Mouse (Mus musculus): ENCODE measurements around the gene Gas6. TPM values are rescaled to one million over a fixed set of nuclear protein-coding genes. Genes with fewer than 3 reads are reported as not detected.
A peak's percentile ranks its signal among the peaks of the same experiment; 100 is the strongest.

Gas6 gene
- polyA plus RNA-seq, 1 experiment from 2014 or later = 34.7 TPM

DNA sequence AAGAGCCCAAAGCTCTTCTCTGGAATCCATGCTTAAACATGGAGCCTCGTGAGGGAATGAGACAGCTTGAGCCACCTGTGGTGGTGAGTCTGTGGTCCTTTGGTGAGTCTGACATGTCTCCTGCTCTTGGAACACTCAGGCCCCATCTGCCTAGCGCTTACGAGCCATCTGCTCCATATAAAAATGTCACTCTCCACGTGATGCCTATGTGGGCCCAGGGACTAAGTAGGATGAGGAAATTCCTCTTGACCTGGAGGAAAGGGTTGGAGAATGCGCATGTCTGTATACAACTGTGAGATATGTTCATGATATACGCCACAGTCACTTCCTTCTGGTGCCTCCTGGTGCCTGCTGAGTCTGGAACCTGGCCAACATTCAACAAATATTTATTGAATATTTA lies 18.4 kb upstream of the Gas6 start:
- Histone ChIP-seq H3K4me3 (replicated peaks; ENCODE audit: low read length) (no peak overlapping the region), H3K4me2 (replicated peaks) (no peak overlapping the region), H3K4me1 (replicated peaks; ENCODE audit: control insufficient read depth, insufficient read depth, low read length) (no peaks in the 10 kb centered on the region), H3K27me3 (ENCODE audit: control insufficient read depth, insufficient read depth, low read length) (no peaks in the 10 kb centered on the region), H3K9me3 (ENCODE audit: control insufficient read depth, low read length) (no peaks in the 10 kb centered on the region), H3K27ac (no peak overlapping the region), H3K36me3 (replicated peaks; ENCODE audit: control insufficient read depth, insufficient read depth) (no peaks in the 10 kb centered on the region), H3K9ac (no peak overlapping the region)
- WGBS = 74% methylated on average over 6 of the region's 6 CpGs
- no peak for DNase-seq (ENCODE audit: low spot score)
- ATAC-seq (ENCODE audit: low FRiP score) = no peak

DNA sequence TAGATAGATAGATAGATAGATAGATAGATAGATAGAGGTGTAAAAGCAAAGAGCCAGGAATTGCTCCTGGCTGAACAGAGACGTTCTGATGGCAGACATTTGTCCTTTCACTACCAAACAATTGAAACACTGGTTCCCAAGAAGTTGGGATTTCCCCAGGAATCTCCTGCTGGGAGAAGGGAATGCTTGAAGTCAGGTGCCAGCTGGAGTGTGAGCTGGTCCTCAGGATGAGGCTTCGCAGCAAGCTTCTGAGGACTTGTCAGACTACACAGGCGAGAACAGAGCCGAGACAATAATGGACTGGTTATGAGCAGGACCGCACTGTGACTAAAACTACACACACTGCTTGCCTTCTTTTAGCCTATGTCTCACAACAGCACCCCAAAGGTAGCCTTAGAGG lies 17.7 kb upstream of the Gas6 start:
- ATAC-seq (ENCODE audit: low FRiP score) (no peak), DNase-seq (ENCODE audit: low spot score) (no peak)
- 73% methylated on average over 5 of the region's 5 CpGs for WGBS

DNA sequence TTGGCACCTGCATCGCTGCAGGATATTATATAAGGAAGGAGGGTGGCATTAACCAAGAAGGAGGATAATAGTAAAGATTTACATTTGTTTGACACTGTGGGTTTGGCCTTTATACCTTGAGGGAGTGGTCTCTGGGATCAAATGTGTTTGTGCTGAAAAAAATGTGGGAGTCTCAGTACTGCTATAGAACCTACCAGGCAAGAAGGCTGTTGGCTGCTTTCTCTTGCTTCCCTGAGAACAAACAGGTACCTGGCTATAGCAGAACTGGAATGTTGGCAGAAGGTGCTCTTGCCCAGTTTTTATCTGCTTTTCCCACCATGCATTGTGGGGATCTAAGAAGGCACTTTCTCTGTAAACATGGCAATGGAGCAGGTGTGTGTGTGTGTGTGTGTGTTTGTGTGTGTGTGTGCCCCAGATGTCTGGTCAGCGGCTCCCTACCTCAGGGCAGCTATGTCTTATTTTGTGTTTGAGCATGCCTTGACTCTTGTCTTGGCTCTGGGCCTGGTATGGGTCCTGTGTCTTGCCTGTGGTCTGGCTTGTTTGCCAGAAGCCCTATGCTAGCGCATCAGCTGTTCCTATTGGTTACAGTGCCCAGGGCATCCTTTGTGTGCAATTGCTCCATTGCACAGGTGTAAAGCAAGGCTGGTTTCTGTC lies 13.1 kb upstream of the Gas6 start:
- Histone ChIP-seq H3K4me2 (replicated peaks) (no peak overlapping the region), H3K36me3 (replicated peaks; ENCODE audit: control insufficient read depth, insufficient read depth) (no peaks in the 10 kb centered on the region), H3K27me3 (ENCODE audit: control insufficient read depth, insufficient read depth, low read length) (no peaks in the 10 kb centered on the region), H3K4me1 (replicated peaks; ENCODE audit: control insufficient read depth, insufficient read depth, low read length) (no peaks in the 10 kb centered on the region), H3K4me3 (replicated peaks; ENCODE audit: low read length) (no peak overlapping the region), H3K27ac (no peak overlapping the region), H3K9ac (no peak overlapping the region), H3K9me3 (ENCODE audit: control insufficient read depth, low read length) (no peaks in the 10 kb centered on the region)
- WGBS = 82% methylated on average over 3 of the region's 3 CpGs
- DNase-seq (ENCODE audit: low spot score) = no peak
- no peak for ATAC-seq (ENCODE audit: low FRiP score)

More for the DNA sequence above, 17.7 kb upstream of the Gas6 start:
- H3K4me2 ChIP-seq (replicated peaks) = no peak overlapping the region
- no peak overlapping the region for H3K4me3 ChIP-seq (replicated peaks; ENCODE audit: low read length)
- no peak overlapping the region for H3K27ac ChIP-seq
- H3K9ac ChIP-seq = no peak overlapping the region
- H3K9me3 ChIP-seq (ENCODE audit: control insufficient read depth, low read length) = no peaks in the 10 kb centered on the region
- H3K4me1 ChIP-seq (replicated peaks; ENCODE audit: control insufficient read depth, insufficient read depth, low read length) = no peaks in the 10 kb centered on the region
- no peaks in the 10 kb centered on the region for H3K27me3 ChIP-seq (ENCODE audit: control insufficient read depth, insufficient read depth, low read length)
- H3K36me3 ChIP-seq (replicated peaks; ENCODE audit: control insufficient read depth, insufficient read depth) = no peaks in the 10 kb centered on the region

DNA sequence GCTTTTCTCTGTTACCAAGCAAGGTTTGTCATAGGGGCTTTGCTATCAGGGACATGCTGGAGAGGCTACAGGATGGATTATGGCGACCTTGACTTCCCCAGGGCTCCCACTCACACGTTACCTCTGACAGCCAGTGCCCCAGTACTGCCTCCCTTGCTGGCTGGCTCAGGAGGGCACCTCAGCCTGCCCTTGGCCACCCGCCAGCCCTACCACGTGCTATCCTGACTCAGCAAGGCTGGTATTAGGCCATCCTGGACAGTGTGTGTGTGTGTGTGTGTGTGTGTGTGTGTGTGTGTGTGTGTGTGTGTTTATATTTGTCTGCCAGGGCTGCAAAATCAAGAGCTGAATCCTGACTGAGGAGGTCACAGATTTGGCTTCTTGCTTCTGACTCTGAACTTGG lies 12.6 kb upstream of the Gas6 start:
- Histone ChIP-seq H3K4me2 (replicated peaks) (no peak overlapping the region), H3K36me3 (replicated peaks; ENCODE audit: control insufficient read depth, insufficient read depth) (no peaks in the 10 kb centered on the region), H3K27me3 (ENCODE audit: control insufficient read depth, insufficient read depth, low read length) (no peaks in the 10 kb centered on the region), H3K9me3 (ENCODE audit: control insufficient read depth, low read length) (no peaks in the 10 kb centered on the region), H3K4me1 (replicated peaks; ENCODE audit: control insufficient read depth, insufficient read depth, low read length) (no peaks in the 10 kb centered on the region), H3K27ac (no peak overlapping the region), H3K4me3 (replicated peaks; ENCODE audit: low read length) (no peak overlapping the region), H3K9ac (no peak overlapping the region)
- ATAC-seq (ENCODE audit: low FRiP score) (no peak), DNase-seq (ENCODE audit: low spot score) (no peak)
- 46% methylated on average over 4 of the region's 4 CpGs for WGBS

DNA sequence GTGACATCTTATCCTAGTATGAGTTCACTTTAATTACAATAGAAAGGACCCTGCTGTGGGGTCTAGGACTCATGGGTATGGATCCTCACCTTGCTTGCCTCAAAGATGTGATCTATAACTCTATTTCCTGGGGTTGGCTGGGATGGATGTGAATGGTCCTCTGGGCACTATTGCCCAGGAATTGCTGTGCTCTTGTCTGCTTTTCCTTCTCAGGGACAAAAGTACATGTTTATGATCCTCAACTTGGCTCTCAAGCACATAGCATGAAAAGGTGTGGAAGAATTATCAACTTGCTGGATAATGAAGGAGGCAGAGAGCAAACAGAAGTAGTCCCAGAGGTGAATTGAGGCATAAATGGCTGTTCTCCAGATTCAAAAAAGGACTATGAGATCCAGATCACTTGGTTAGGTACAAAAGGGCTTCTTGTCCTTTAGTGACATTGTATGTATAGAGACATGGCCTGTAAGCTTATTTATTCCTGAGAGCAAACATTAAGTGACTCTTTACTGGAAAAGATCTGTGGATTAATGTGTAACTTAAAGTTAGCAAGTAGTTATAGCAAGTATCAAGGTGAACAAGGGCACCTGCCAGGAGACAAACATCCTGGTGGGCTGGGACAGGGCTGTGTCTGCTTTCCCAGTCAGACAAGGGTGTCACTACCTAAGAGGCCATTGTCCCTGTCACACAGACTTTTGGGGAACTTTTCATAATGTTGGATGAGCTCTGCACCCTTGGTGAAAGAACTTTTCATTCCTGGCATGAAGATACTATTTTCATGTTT lies 10.8 kb upstream of the Gas6 start:
- Histone ChIP-seq H3K27me3 (ENCODE audit: control insufficient read depth, insufficient read depth, low read length) (no peaks in the 10 kb centered on the region), H3K9ac (no peak overlapping the region), H3K4me2 (replicated peaks) (no peak overlapping the region), H3K4me3 (replicated peaks; ENCODE audit: low read length) (no peak overlapping the region), H3K9me3 (ENCODE audit: control insufficient read depth, low read length) (no peaks in the 10 kb centered on the region), H3K27ac (no peak overlapping the region), H3K36me3 (replicated peaks; ENCODE audit: control insufficient read depth, insufficient read depth) (no peaks in the 10 kb centered on the region), H3K4me1 (replicated peaks; ENCODE audit: control insufficient read depth, insufficient read depth, low read length) (no peaks in the 10 kb centered on the region)
- no peak for DNase-seq (ENCODE audit: low spot score)
- ATAC-seq (ENCODE audit: low FRiP score) = no peak

DNA sequence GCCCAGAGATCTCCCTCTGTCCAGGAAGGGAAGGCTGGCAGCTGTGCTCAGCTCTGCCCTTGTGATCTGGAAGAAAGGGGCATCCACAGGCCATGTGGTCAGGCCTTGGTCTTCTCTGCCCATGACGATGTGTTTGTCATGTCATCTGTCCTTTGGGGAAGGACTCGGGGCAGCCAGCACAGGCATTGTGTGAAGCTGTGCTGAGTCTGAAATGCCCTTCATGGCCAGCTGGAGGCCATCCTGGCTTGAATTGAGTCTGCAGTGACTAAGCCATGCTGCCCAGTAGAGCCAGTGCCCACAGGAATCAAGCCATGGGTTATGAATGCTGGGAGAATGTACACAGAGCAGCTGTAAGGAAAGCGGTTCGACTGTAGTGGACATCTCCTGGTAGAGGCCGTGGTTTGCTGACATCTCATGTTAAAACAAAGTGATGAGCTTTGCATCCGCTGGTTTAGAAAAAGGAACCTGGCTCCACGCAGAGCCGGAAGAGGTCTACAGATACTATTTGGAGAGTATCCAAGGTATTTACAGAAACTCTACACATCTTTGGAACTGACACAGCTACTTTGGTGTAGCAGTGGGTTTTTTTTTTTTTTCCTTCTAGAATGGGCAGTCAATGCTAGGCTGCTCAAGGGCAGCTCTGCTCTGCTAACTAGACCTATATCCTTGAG lies 9.8 kb upstream of the Gas6 start:
- WGBS = 85% methylated on average over 8 of the region's 8 CpGs
- Histone ChIP-seq H3K36me3 (replicated peaks; ENCODE audit: control insufficient read depth, insufficient read depth) (no peaks in the 10 kb centered on the region), H3K4me1 (replicated peaks; ENCODE audit: control insufficient read depth, insufficient read depth, low read length) (no peaks in the 10 kb centered on the region), H3K27ac (no peak overlapping the region), H3K4me2 (replicated peaks) (no peak overlapping the region), H3K9me3 (ENCODE audit: control insufficient read depth, low read length) (no peaks in the 10 kb centered on the region), H3K27me3 (ENCODE audit: control insufficient read depth, insufficient read depth, low read length) (no peaks in the 10 kb centered on the region), H3K4me3 (replicated peaks; ENCODE audit: low read length) (no peak overlapping the region), H3K9ac (no peak overlapping the region)
- ATAC-seq (ENCODE audit: low FRiP score) = no peak
- no peak for DNase-seq (ENCODE audit: low spot score)

DNA sequence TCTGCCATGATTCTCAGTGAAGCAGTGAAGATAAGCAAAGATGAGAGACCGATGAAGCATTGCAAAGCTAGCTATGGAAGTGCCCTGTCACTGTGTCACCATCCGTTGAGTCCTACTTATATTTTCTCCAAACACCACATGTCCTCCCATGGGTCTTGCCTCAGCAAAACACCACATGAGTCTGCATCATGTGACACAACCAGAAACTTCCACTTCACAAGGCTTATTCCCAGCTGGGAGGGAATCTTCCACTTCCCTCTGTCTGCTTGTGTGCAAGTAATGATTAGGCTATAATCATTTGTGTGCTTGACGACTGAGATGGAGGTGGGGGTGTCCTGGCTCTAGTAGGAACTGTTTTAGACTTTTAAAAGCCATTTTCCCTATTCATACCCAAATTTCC lies 6.9 kb upstream of the Gas6 start:
- Histone ChIP-seq H3K9ac (no peak overlapping the region), H3K27me3 (ENCODE audit: control insufficient read depth, insufficient read depth, low read length) (no peaks in the 10 kb centered on the region), H3K4me3 (replicated peaks; ENCODE audit: low read length) (no peak overlapping the region), H3K27ac (no peak overlapping the region), H3K9me3 (ENCODE audit: control insufficient read depth, low read length) (no peaks in the 10 kb centered on the region), H3K4me2 (replicated peaks) (no peak overlapping the region), H3K4me1 (replicated peaks; ENCODE audit: control insufficient read depth, insufficient read depth, low read length) (no peaks in the 10 kb centered on the region), H3K36me3 (replicated peaks; ENCODE audit: control insufficient read depth, insufficient read depth) (no peaks in the 10 kb centered on the region)
- no peak for ATAC-seq (ENCODE audit: low FRiP score)
- 85% methylated on average over 3 of the region's 3 CpGs for WGBS
- no peak for DNase-seq (ENCODE audit: low spot score)

DNA sequence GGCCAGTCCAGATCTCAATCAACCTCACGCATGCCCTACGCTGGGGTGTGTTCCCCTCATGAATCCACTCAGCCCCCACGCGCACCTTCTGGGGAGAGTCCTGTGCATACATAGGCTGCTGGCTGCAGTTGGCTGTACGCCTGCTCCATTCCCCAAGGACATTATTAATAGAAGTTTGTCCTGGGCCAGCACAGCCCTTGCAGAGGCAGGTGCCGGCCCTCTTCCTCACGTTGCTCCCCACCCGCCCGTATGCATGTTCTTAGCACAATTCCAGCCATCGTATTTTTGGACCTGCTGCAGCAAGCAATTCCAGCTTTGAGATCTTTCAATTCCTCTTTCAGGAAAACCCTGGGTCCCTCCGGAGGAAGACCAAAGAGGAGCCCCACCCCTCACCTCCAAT lies 1.3 kb downstream of the Gas6 start:
- DNase-seq (ENCODE audit: low spot score) = no peak
- Histone ChIP-seq H3K4me3 (replicated peaks; ENCODE audit: low read length) (peak overlapping the region; percentile 70; the same call in 1 of the 2 replicates), H3K27me3 (ENCODE audit: control insufficient read depth, insufficient read depth, low read length) (peaks cover 18% of the 10 kb centered on the region), H3K36me3 (replicated peaks; ENCODE audit: control insufficient read depth, insufficient read depth) (no peaks in the 10 kb centered on the region), H3K4me1 (replicated peaks; ENCODE audit: control insufficient read depth, insufficient read depth, low read length) (peaks cover 11% of the 10 kb centered on the region; the same call in 1 of the 2 replicates), H3K4me2 (replicated peaks) (peak overlapping the region; percentile 83), H3K27ac (no peak overlapping the region), H3K9ac (no peak overlapping the region), H3K9me3 (ENCODE audit: control insufficient read depth, low read length) (no peaks in the 10 kb centered on the region)
- ATAC-seq (ENCODE audit: low FRiP score) = no peak
- WGBS = 47% methylated on average over 11 of the region's 11 CpGs

- H3K4me2 ChIP-seq (replicated peaks) = no peak overlapping the region
- no peak for ATAC-seq (ENCODE audit: low FRiP score)
- no peak overlapping the region for H3K27ac ChIP-seq
- peaks cover 11% of the 10 kb centered on the region; the same call in 1 of the 2 replicates for H3K4me1 ChIP-seq (replicated peaks; ENCODE audit: control insufficient read depth, insufficient read depth, low read length)
- 55% methylated on average over 8 of the region's 9 CpGs for WGBS
- H3K4me3 ChIP-seq (replicated peaks; ENCODE audit: low read length) = no peak overlapping the region
- peaks cover 18% of the 10 kb centered on the region for H3K27me3 ChIP-seq (ENCODE audit: control insufficient read depth, insufficient read depth, low read length)
- H3K9me3 ChIP-seq (ENCODE audit: control insufficient read depth, low read length) = no peaks in the 10 kb centered on the region
- H3K9ac ChIP-seq = no peak overlapping the region
- no peak for DNase-seq (ENCODE audit: low spot score)
- no peaks in the 10 kb centered on the region for H3K36me3 ChIP-seq (replicated peaks; ENCODE audit: control insufficient read depth, insufficient read depth)
Measured at GRCm38 (mm10) chr8:13492198-13492995, 1.9 kb downstream of the Gas6 start.

Measured in hindbrain, embryonic 14.5 days (tissue).